In the genomic region with DNA sequence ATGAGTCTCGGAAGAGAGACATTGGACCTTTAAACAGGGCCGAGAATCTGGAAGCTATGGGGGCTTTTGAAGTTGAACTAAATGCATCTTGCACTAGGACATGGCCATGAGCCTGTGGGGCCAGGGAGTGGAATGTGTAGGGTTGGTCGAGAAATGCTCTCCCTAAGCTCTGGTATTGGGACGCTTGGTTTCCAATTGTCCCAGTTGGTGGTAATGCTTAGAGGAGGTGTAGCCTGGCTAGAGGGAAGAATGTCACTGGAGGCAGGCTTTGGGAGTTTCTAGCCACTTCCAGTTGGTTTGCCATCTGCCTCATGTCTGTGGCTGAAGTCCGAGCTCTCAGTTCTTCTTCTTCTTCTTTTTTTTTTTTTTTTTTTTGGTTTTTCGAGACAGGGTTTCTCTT, we compare ENCODE assay signal across 30 mouse cellular contexts. TPM values are rescaled to one million over a fixed set of nuclear protein-coding genes. Genes with fewer than 3 reads are reported as not detected.
A peak's percentile ranks its signal among the peaks of the same experiment; 100 is the strongest.
DNase-seq lines count a peak whose midpoint lies in the region; TF ChIP-seq lines count a peak whose summit lies in the region.
"Had no signal": no experiment of that assay in that cellular context is flagged by ENCODE, and none has a peak within 500 bp of the region (broad histone marks: within the 10 kb centered on the region; RNA-seq: fewer than 3 reads in every experiment).

No protein-coding gene starts in this region.

- no peaks in the 10 kb centered on the region for H3K27me3 ChIP-seq in heart, embryonic 10.5 days (ENCODE audit: insufficient read depth, poor library complexity, severe bottlenecking)
- no peaks in the 10 kb centered on the region for H3K27me3 ChIP-seq in E14TG2a.4 (ENCODE audit: insufficient read depth, low read length)
- H3K27me3 ChIP-seq: embryonic facial prominence, embryonic 13.5 days; forebrain, embryonic 12.5 days; forebrain, embryonic 15.5 days; heart, embryonic 13.5 days; hindbrain, embryonic 13.5 days; intestine, embryonic 15.5 days had no signal

- H3K9ac ChIP-seq in ES-E14 (ENCODE audit: insufficient read depth, low read depth, low read length, poor library complexity, severe bottlenecking): no peak overlapping the region; the same call in 1 of the 2 replicates
- H3K9ac ChIP-seq: embryonic facial prominence, embryonic 13.5 days; forebrain, embryonic 12.5 days; forebrain, embryonic 15.5 days; heart, embryonic 13.5 days; hindbrain, embryonic 13.5 days; intestine, embryonic 15.5 days had no signal

- in situ Hi-C loops in ES-E14 (cut with MboI; ENCODE audit: low sequenced_read_pairs in 2 of 2, unreplicated experiment in 2 of 2): no loop called here

- no peak overlapping the region for H3K27ac ChIP-seq in heart, embryonic 10.5 days
- H3K27ac ChIP-seq in ES-E14 (ENCODE audit: insufficient read depth, low read depth, low read length, poor library complexity, severe bottlenecking): peak overlapping the region; percentile 89
- H3K27ac ChIP-seq: embryonic facial prominence, embryonic 10.5 days; embryonic facial prominence, embryonic 13.5 days; forebrain, embryonic 12.5 days; forebrain, embryonic 15.5 days; heart, embryonic 13.5 days; hindbrain, embryonic 13.5 days had no signal

- DNase-seq in heart, embryonic 10.5 days (ENCODE audit: low spot score): peak; percentile 27
- DNase-seq in heart, adult 9 months (ENCODE audit: low spot score in 2 of 2): no peak
- peak; percentile 51 for DNase-seq in ES-E14 (ENCODE audit: low read depth, low spot score)
- no peak for DNase-seq in testis, postnatal 10 days (ENCODE audit: low spot score)
- DNase-seq in ovary, postnatal 10 days (ENCODE audit: low spot score): no peak
- no peak for DNase-seq in embryo, embryonic 10 days (ENCODE audit: low spot score)
- DNase-seq: adrenal gland, adult 2 months; adrenal gland, postnatal 14 days; B cell, adult 2 months; cerebellum, adult 11 months; cerebellum, adult 2 months; cerebellum, adult 9-11 months; cerebellum, postnatal 25 days; embryo, embryonic 11 days; gastrocnemius, postnatal 10 days; gastrocnemius, postnatal 36 days; heart, postnatal 14 days; kidney, adult 2 months had no signal

- H3K4me3 ChIP-seq in heart, embryonic 10.5 days: no peak overlapping the region
- H3K4me3 ChIP-seq in E14TG2a.4 (replicated peaks; ENCODE audit: low read length) (peak overlapping the region; percentile 17; the same call in 1 of the 2 replicates), ES-E14 (ENCODE audit: insufficient read depth in 1 of 2, low read depth in 1 of 2, low read length in 2 of 2, poor library complexity in 1 of 2, severe bottlenecking in 1 of 2) (0 out of 4 replicates have a peak overlapping the region, but pooled peaks of 1 of the 2 experiments have one; percentile 7)
- H3K4me3 ChIP-seq: embryonic facial prominence, embryonic 10.5 days; embryonic facial prominence, embryonic 13.5 days; erythroblast, embryonic 14.5 days; forebrain, embryonic 12.5 days; forebrain, embryonic 15.5 days; heart, embryonic 13.5 days; hindbrain, embryonic 13.5 days; intestine, embryonic 15.5 days had no signal

- H3K36me3 ChIP-seq in heart, embryonic 10.5 days: no peaks in the 10 kb centered on the region
- H3K36me3 ChIP-seq in E14TG2a.4 (ENCODE audit: insufficient read depth, low read length): no peaks in the 10 kb centered on the region
- no peaks in the 10 kb centered on the region for H3K36me3 ChIP-seq in ES-E14 (ENCODE audit: control insufficient read depth, insufficient read depth, low read length, poor library complexity, severe bottlenecking)
- H3K36me3 ChIP-seq: embryonic facial prominence, embryonic 10.5 days; embryonic facial prominence, embryonic 13.5 days; forebrain, embryonic 12.5 days; forebrain, embryonic 15.5 days; heart, embryonic 13.5 days; hindbrain, embryonic 13.5 days; intestine, embryonic 15.5 days had no signal

- no peaks in the 10 kb centered on the region for H3K9me3 ChIP-seq in heart, embryonic 10.5 days
- peaks cover 8% of the 10 kb centered on the region; the same call in 1 of the 2 replicates for H3K9me3 ChIP-seq in E14TG2a.4 (ENCODE audit: low read length)
- no peaks in the 10 kb centered on the region for H3K9me3 ChIP-seq in ES-E14 (ENCODE audit: control insufficient read depth, insufficient read depth, low read depth, low read length)
- H3K9me3 ChIP-seq: embryonic facial prominence, embryonic 10.5 days; embryonic facial prominence, embryonic 13.5 days; forebrain, embryonic 12.5 days; forebrain, embryonic 15.5 days; heart, embryonic 13.5 days; hindbrain, embryonic 13.5 days; intestine, embryonic 15.5 days had no signal

- H3K4me1 ChIP-seq in heart, embryonic 10.5 days: 0 out of 2 replicates have a peak, but pooled peaks cover 2% of the 10 kb centered on the region
- H3K4me1 ChIP-seq in E14TG2a.4 (replicated peaks; ENCODE audit: low read depth, low read length) (peaks cover 74% of the 10 kb centered on the region), ES-E14 (ENCODE audit: control insufficient read depth in 2 of 2, insufficient read depth in 2 of 2, low read length in 2 of 2, poor library complexity in 1 of 2) (peaks cover 7 to 26% of the 10 kb centered on the region in 2 experiments)
- H3K4me1 ChIP-seq: forebrain, embryonic 12.5 days; forebrain, embryonic 15.5 days; heart, embryonic 13.5 days; hindbrain, embryonic 13.5 days; intestine, embryonic 15.5 days had no signal

- TF ChIP-seq CTCF in E14TG2a.4 (conservative IDR thresholded peaks at IDR 0.05; ENCODE audit: low read length): no peak

- 78% methylated on average over 6 of the region's 6 CpGs for WGBS in heart, embryonic 10.5 days

TF ChIP-seq in ES-E14, 5 proteins besides CTCF, POLR2A, EP300 and RAD21:
- TF ChIP-seq CHD2 (IDR thresholded peaks at IDR 0.05; ENCODE audit: low read depth, low read length) (no peak), HCFC1 (IDR thresholded peaks at IDR 0.05; ENCODE audit: borderline replicate concordance, insufficient read depth, low read length) (no peak), MAFK (IDR thresholded peaks at IDR 0.05; ENCODE audit: insufficient read depth, low read depth, low read length) (no peak), ZC3H11A (IDR thresholded peaks at IDR 0.05; ENCODE audit: borderline replicate concordance, low read depth, low read length) (no peak)

RNA-seq across cellular contexts. Expression of gene Tmem45b, which starts 24.9 kb away (rescaled TPM):
- polyA plus RNA-seq in heart, embryonic 10.5 days (2016; fragmentation: Nextera tagmentation; extraction: Ambion mirVana): 0.07 TPM in 1 of 2 replicates, not detected in the other
- 1.1 and 2.0 TPM in 2 replicates for total RNA-seq in ES-E14 (2012; rRNA removed)
- total RNA-seq: common myeloid progenitor, adult 5-6 weeks; granulocyte monocyte progenitor cell, adult 5-6 weeks; hematopoietic stem cell, adult 5-6 weeks had no signal
- polyA plus RNA-seq: embryonic facial prominence, embryonic 10.5 days; erythroblast, embryonic 14.5 days; heart, embryonic 13.5 days had no signal

RNA-seq across cellular contexts. Expression of gene Nfrkb, which starts 53.3 kb away (rescaled TPM):
- polyA plus RNA-seq in heart, embryonic 10.5 days (2016; fragmentation: Nextera tagmentation; extraction: Ambion mirVana): 15.2 and 16.1 TPM in 2 replicates
- total RNA-seq in ES-E14 (2012; rRNA removed): 26.1 and 32.4 TPM in 2 replicates

Comparison
In these comparisons a context has a peak if more than half of its experiments do, and no peak if none do; other contexts are left out.
1. DNase-seq: peak in heart, embryonic 10.5 days (single experiment) and ES-E14 (single experiment); none in heart, adult 9 months (0 of 2), testis, postnatal 10 days (single experiment), ovary, postnatal 10 days (single experiment) and embryo, embryonic 10 days (single experiment).